Mouse (Mus musculus): Measurements from ENCODE around the gene Pdha2.

DNA sequence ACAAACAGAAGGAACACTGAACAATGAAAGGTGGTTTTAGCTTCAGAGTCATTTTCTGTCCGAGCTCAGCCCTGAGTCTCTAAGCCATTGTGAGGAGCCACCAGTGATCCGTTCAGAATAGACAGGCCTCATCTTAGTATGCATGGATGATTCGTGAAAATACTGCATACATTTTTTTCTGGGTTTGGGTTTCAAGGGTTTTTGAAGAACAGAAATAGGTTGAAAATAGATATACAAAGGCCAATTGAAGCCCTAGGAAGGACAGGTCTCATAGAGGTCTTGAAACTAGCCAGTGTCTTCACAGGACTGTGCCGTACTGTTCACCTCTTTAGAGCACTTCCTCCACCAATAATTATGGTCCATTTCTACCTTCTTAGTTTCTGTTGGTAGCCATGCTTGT, 21.7 kb downstream of the Pdha2 start:
- no peak for TF ChIP-seq MAX (IDR thresholded peaks at IDR 0.05; ENCODE audit: low read depth)
- TF ChIP-seq MYOD1 (IDR thresholded peaks at IDR 0.05; ENCODE audit: control insufficient read depth in 1 of 3, insufficient read length in 2 of 3, low read depth in 2 of 3): no peak
- no peak for TF ChIP-seq MYOG (IDR thresholded peaks at IDR 0.05; ENCODE audit: control insufficient read depth in 1 of 3, insufficient read depth in 1 of 3, insufficient read length in 2 of 3, low read depth in 2 of 3)
- TF ChIP-seq POLR2A (IDR thresholded peaks at IDR 0.05; ENCODE audit: insufficient read length, low read depth): no peak
- no peak for TF ChIP-seq SRF (IDR thresholded peaks at IDR 0.05; ENCODE audit: control insufficient read depth, insufficient read length, low read depth)
- TF ChIP-seq TCF12 (IDR thresholded peaks at IDR 0.05; ENCODE audit: insufficient read depth, poor library complexity, severe bottlenecking): no peak

All from myocyte (in vitro differentiated cells).